Comparison of ENCODE assay signal across 24 mouse cellular contexts in genomic region chr6:64961608-64962486, GRCm38 (mm10).
DNase-seq lines count a peak whose midpoint lies in the region; ATAC-seq lines count a peak whose summit lies in the region.
"Had no signal": no experiment of that assay in that cellular context is flagged by ENCODE, and none has a peak within 500 bp of the region (broad histone marks: within the 10 kb centered on the region; RNA-seq: fewer than 3 reads in every experiment).

No protein-coding gene starts in this region.

- no peaks in the 10 kb centered on the region for H3K9me3 ChIP-seq in hindbrain, embryonic 11.5 days (ENCODE audit: control insufficient read depth, low read length)
- H3K9me3 ChIP-seq in hindbrain, embryonic 10.5 days: no peaks in the 10 kb centered on the region
- H3K9me3 ChIP-seq in forebrain, embryonic 15.5 days: no peaks in the 10 kb centered on the region
- no peaks in the 10 kb centered on the region for H3K9me3 ChIP-seq in hindbrain, embryonic 15.5 days
- H3K9me3 ChIP-seq in neural tube, embryonic 13.5 days: no peaks in the 10 kb centered on the region
- H3K9me3 ChIP-seq: embryonic facial prominence, embryonic 13.5 days; heart, embryonic 15.5 days; kidney, embryonic 15.5 days; limb, embryonic 10.5 days; megakaryocyte, embryonic 14.5 days; stomach, embryonic 15.5 days had no signal

- ATAC-seq in hindbrain, embryonic 11.5 days (ENCODE audit: low FRiP score): peak; percentile 34; the same call in 1 of the 2 replicates
- ATAC-seq in forebrain, embryonic 15.5 days (replicated peaks): 0 out of 2 replicates have a peak, but pooled peaks have one; percentile 38
- ATAC-seq in hindbrain, embryonic 15.5 days (ENCODE audit: low FRiP score, low read depth): peak; percentile 71; the same call in 1 of the 2 replicates
- ATAC-seq in neural tube, embryonic 13.5 days (ENCODE audit: low read depth): peak; percentile 53; the same call in 1 of the 2 replicates
- ATAC-seq: intestine, embryonic 16.5 days; liver, postnatal 0 days had no signal

- no peaks in the 10 kb centered on the region for H3K4me1 ChIP-seq in hindbrain, embryonic 11.5 days (replicated peaks; ENCODE audit: control insufficient read depth, insufficient read depth, low read length)
- H3K4me1 ChIP-seq in hindbrain, embryonic 10.5 days (replicated peaks): peaks cover 17% of the 10 kb centered on the region
- H3K4me1 ChIP-seq in forebrain, embryonic 15.5 days: peaks cover 9% of the 10 kb centered on the region; the same call in 1 of the 2 replicates
- peaks cover 11% of the 10 kb centered on the region for H3K4me1 ChIP-seq in hindbrain, embryonic 15.5 days (replicated peaks)
- peaks cover 12% of the 10 kb centered on the region for H3K4me1 ChIP-seq in neural tube, embryonic 13.5 days (replicated peaks)
- H3K4me1 ChIP-seq: embryonic facial prominence, embryonic 13.5 days; heart, embryonic 15.5 days; kidney, embryonic 15.5 days; limb, embryonic 10.5 days; megakaryocyte, embryonic 14.5 days; stomach, embryonic 15.5 days had no signal

- H3K27ac ChIP-seq in hindbrain, embryonic 11.5 days (ENCODE audit: low read depth, low read length): no peak overlapping the region
- no peak overlapping the region; the same call in 1 of the 2 replicates for H3K27ac ChIP-seq in hindbrain, embryonic 10.5 days
- no peak overlapping the region for H3K27ac ChIP-seq in forebrain, embryonic 15.5 days (replicated peaks)
- H3K27ac ChIP-seq in hindbrain, embryonic 15.5 days (replicated peaks): peak overlapping the region; percentile 48; the same call in 1 of the 2 replicates
- peak overlapping the region; percentile 49; the same call in 1 of the 2 replicates for H3K27ac ChIP-seq in neural tube, embryonic 13.5 days (replicated peaks)
- H3K27ac ChIP-seq: embryonic facial prominence, embryonic 13.5 days; heart, embryonic 15.5 days; kidney, embryonic 15.5 days; limb, embryonic 10.5 days; stomach, embryonic 15.5 days had no signal

- 62% methylated on average over 16 of the region's 16 CpGs for WGBS in hindbrain, embryonic 11.5 days
- WGBS in hindbrain, embryonic 10.5 days: 53% methylated on average over 16 of the region's 16 CpGs
- 35% methylated on average over 16 of the region's 16 CpGs for WGBS in forebrain, embryonic 15.5 days
- WGBS in hindbrain, embryonic 15.5 days: 38% methylated on average over 16 of the region's 16 CpGs
- WGBS in neural tube, embryonic 13.5 days: 41% methylated on average over 16 of the region's 16 CpGs

- H3K27me3 ChIP-seq in hindbrain, embryonic 11.5 days (ENCODE audit: control insufficient read depth, insufficient read depth, low read length): no peaks in the 10 kb centered on the region
- H3K27me3 ChIP-seq in hindbrain, embryonic 10.5 days (ENCODE audit: insufficient read depth, poor library complexity, severe bottlenecking): no peaks in the 10 kb centered on the region
- no peaks in the 10 kb centered on the region for H3K27me3 ChIP-seq in forebrain, embryonic 15.5 days
- H3K27me3 ChIP-seq in hindbrain, embryonic 15.5 days: no peaks in the 10 kb centered on the region
- no peaks in the 10 kb centered on the region for H3K27me3 ChIP-seq in neural tube, embryonic 13.5 days
- H3K27me3 ChIP-seq: embryonic facial prominence, embryonic 13.5 days; heart, embryonic 15.5 days; kidney, embryonic 15.5 days; megakaryocyte, embryonic 14.5 days; stomach, embryonic 15.5 days had no signal

- no peak overlapping the region for H3K4me2 ChIP-seq in hindbrain, embryonic 11.5 days (replicated peaks; ENCODE audit: low read depth, low read length)
- peak overlapping the region; percentile 33 for H3K4me2 ChIP-seq in forebrain, embryonic 15.5 days (replicated peaks)
- H3K4me2 ChIP-seq in hindbrain, embryonic 15.5 days: peak overlapping the region; percentile 50
- peak overlapping the region; percentile 41 for H3K4me2 ChIP-seq in neural tube, embryonic 13.5 days
- H3K4me2 ChIP-seq: embryonic facial prominence, embryonic 13.5 days; heart, embryonic 15.5 days; kidney, embryonic 15.5 days; stomach, embryonic 15.5 days had no signal

- no peak overlapping the region for H3K9ac ChIP-seq in hindbrain, embryonic 11.5 days (ENCODE audit: low read depth, low read length)
- H3K9ac ChIP-seq in forebrain, embryonic 15.5 days (replicated peaks): no peak overlapping the region
- 0 out of 2 replicates have a peak overlapping the region, but pooled peaks have one; percentile 19 for H3K9ac ChIP-seq in hindbrain, embryonic 15.5 days
- H3K9ac ChIP-seq in neural tube, embryonic 13.5 days: no peak overlapping the region
- H3K9ac ChIP-seq: embryonic facial prominence, embryonic 13.5 days; heart, embryonic 15.5 days; kidney, embryonic 15.5 days; liver, postnatal 0 days; stomach, embryonic 15.5 days had no signal

- no peaks in the 10 kb centered on the region for H3K36me3 ChIP-seq in hindbrain, embryonic 11.5 days (ENCODE audit: control insufficient read depth, insufficient read depth, low read length)
- H3K36me3 ChIP-seq in hindbrain, embryonic 10.5 days: no peaks in the 10 kb centered on the region
- no peaks in the 10 kb centered on the region for H3K36me3 ChIP-seq in forebrain, embryonic 15.5 days
- no peaks in the 10 kb centered on the region for H3K36me3 ChIP-seq in hindbrain, embryonic 15.5 days
- no peaks in the 10 kb centered on the region for H3K36me3 ChIP-seq in neural tube, embryonic 13.5 days
- H3K36me3 ChIP-seq: embryonic facial prominence, embryonic 13.5 days; heart, embryonic 15.5 days; kidney, embryonic 15.5 days; limb, embryonic 10.5 days; stomach, embryonic 15.5 days had no signal

- no peak for DNase-seq in hindbrain, embryonic 11.5 days (ENCODE audit: low spot score)
- no peak for DNase-seq in hindbrain, embryonic 10.5 days (ENCODE audit: low spot score)
- DNase-seq in ovary, postnatal 36 days (ENCODE audit: low spot score): no peak
- no peak for DNase-seq in right cerebral cortex, postnatal 10 days (ENCODE audit: low spot score in 2 of 2)
- DNase-seq: adrenal gland, adult 2 months; cerebellum, adult 9-11 months; gastrocnemius, postnatal 25 days; heart, postnatal 4 days; kidney, postnatal 4 days; layer of hippocampus, adult 9-11 months; liver, postnatal 0 days; lung, postnatal 14 days; right cerebral cortex, postnatal 14 days had no signal

- no peak overlapping the region for H3K4me3 ChIP-seq in hindbrain, embryonic 11.5 days (ENCODE audit: low read depth, low read length)
- H3K4me3 ChIP-seq in hindbrain, embryonic 10.5 days: no peak overlapping the region
- no peak overlapping the region for H3K4me3 ChIP-seq in forebrain, embryonic 15.5 days
- peak overlapping the region; percentile 17 for H3K4me3 ChIP-seq in hindbrain, embryonic 15.5 days
- no peak overlapping the region for H3K4me3 ChIP-seq in neural tube, embryonic 13.5 days
- H3K4me3 ChIP-seq: embryonic facial prominence, embryonic 13.5 days; heart, embryonic 15.5 days; kidney, embryonic 15.5 days; limb, embryonic 10.5 days; megakaryocyte, embryonic 14.5 days; myocyte; stomach, embryonic 15.5 days had no signal

Comparison
In these comparisons a context has a peak if more than half of its experiments do, and no peak if none do; other contexts are left out.
1. H3K27ac ChIP-seq: peak in hindbrain, embryonic 15.5 days (single experiment) and neural tube, embryonic 13.5 days (single experiment); none in hindbrain, embryonic 11.5 days (single experiment), hindbrain, embryonic 10.5 days (single experiment) and forebrain, embryonic 15.5 days (single experiment).
2. Peak in every context shown above with its lines, with median percentiles within 50 percentile points of each other: ATAC-seq.